Mouse (Mus musculus) embryonic facial prominence, embryonic 10.5 days (tissue): ENCODE data around the gene Hist1h2bc. TPM values are rescaled to one million over a fixed set of nuclear protein-coding genes. Genes with fewer than 3 reads are reported as not detected.

Experiments used
- DNase-seq: peaks from one replicate; pipeline ENCODE4 v3.0.0-alpha.2; 2017; ENCODE audit warnings: low spot score
- H3K27ac ChIP-seq: fragments of 300-500 bp; sonication (generic); replicated peaks from 2 replicates; pipeline ENCODE4 v1.5.1; 2016; ENCODE audit warnings: mild to moderate bottlenecking
- H3K27me3 ChIP-seq: fragments of 300-500 bp; sonication (generic); replicated peaks from 2 replicates; pipeline ENCODE4 v1.6.1; 2016; ENCODE audit warnings: low read depth, mild to moderate bottlenecking; ENCODE audit not compliant: poor library complexity, severe bottlenecking
- H3K36me3 ChIP-seq: fragments of 300-500 bp; sonication (generic); replicated peaks from 2 replicates; pipeline ENCODE4 v1.6.1; 2016; ENCODE audit warnings: mild to moderate bottlenecking, moderate library complexity
- H3K4me1 ChIP-seq: fragments of 300-500 bp; sonication (generic); 2 replicates; pipeline ENCODE4 v1.6.1; 2016
- H3K4me3 ChIP-seq: fragments of 300-500 bp; sonication (generic); 2 replicates; pipeline ENCODE4 v1.5.1; 2016; ENCODE audit warnings: mild to moderate bottlenecking, moderate library complexity
- H3K9me3 ChIP-seq: fragments of 300-500 bp; sonication (generic); 2 replicates; pipeline ENCODE4 v1.6.1; 2016; ENCODE audit warnings: mild to moderate bottlenecking
- microRNA-seq: library from miRNA; unstranded; fragments of <30 nt; microRNA quantifications from one replicate; pipeline ENCODE4, GENCODE M21; 2017
- polyA plus RNA-seq: library from polyadenylated mRNA; unstranded; fragments of >200 nt; fragmentation: Nextera tagmentation; extraction: Ambion mirVana; gene quantifications from 2 replicates; pipeline ENCODE4 v1.2.1, GENCODE M21; 2016

Hist1h2bc gene
- polyA plus RNA-seq, 1 experiment from 2014 or later, result 20.3 TPM

DNA sequence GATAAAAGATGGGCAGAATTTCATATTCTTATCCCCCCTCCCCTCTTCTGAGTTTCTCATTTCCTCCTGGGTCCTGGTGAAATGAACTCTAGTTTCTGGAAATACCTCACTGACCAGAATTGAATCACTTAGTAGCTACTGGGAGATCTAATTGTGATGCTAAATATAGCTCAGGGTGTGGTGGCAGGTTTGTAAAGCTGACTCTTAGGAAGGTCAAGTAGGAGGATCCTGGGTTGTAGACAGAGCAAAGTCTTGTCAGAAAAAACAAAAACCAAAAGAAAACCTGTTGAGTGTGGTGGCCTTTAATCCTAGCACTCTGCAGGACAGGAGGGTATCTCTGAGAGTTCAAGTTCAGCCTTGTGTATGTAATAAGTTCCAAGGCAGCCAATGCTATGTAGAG, 58.0 kb downstream of the Hist1h2bc start:
- H3K4me3 ChIP-seq, result no peak overlapping the region
- no peak for DNase-seq
- no peaks in the 10 kb centered on the region for H3K9me3 ChIP-seq
- H3K36me3 ChIP-seq, result no peaks in the 10 kb centered on the region
- H3K4me1 ChIP-seq, result peaks cover 28% of the 10 kb centered on the region
- H3K27me3 ChIP-seq, result no peaks in the 10 kb centered on the region
- H3K27ac ChIP-seq, result peak overlapping the region; percentile 63

Small RNA genes lying within 50 kb of the gene (microRNA-seq; reads per million reads assigned to microRNA genes)
- not detected for gene Gm44350

Other genes starting within 250 kb of the Hist1h2bc start
- 0.12 and 0.16 TPM in 2 replicates for gene Btn1a1, start 218.3 kb upstream of the Hist1h2bc start, polyA plus RNA-seq
- 0.99 and 1.2 TPM in 2 replicates for gene Btn2a2, start 195.3 kb upstream of the Hist1h2bc start, polyA plus RNA-seq
- 2.7 and 3.0 TPM in 2 replicates for gene Hist1h4h, start 153.1 kb upstream of the Hist1h2bc start, polyA plus RNA-seq
- gene Hist1h2af, start 150.3 kb upstream of the Hist1h2bc start, polyA plus RNA-seq, result 4.8 and 5.5 TPM in 2 replicates
- gene Hist1h3g, start 148.8 kb upstream of the Hist1h2bc start, polyA plus RNA-seq, result 6.5 and 7.7 TPM in 2 replicates
- gene Hist1h2bh, start 140.8 kb upstream of the Hist1h2bc start, polyA plus RNA-seq, result 1.1 TPM in 2 replicates
- gene Hist1h3f, start 140.1 kb upstream of the Hist1h2bc start, polyA plus RNA-seq, result 0.97 and 1.2 TPM in 2 replicates
- gene Hist1h4f, start 132.6 kb upstream of the Hist1h2bc start, polyA plus RNA-seq, result 1.00 and 1.2 TPM in 2 replicates
- 0.58 and 0.60 TPM in 2 replicates for gene Hist1h1d, start 130.9 kb upstream of the Hist1h2bc start, polyA plus RNA-seq
- 5.8 and 6.8 TPM in 2 replicates for gene Hist1h3e, start 121.8 kb upstream of the Hist1h2bc start, polyA plus RNA-seq
- 96.8 and 97.7 TPM in 2 replicates for gene Hist1h2ae, start 113.0 kb upstream of the Hist1h2bc start, polyA plus RNA-seq
- 7.0 and 9.8 TPM in 2 replicates for gene Hist1h2bg, start 112.8 kb upstream of the Hist1h2bc start, polyA plus RNA-seq
- 4.0 and 4.8 TPM in 2 replicates for gene Hist1h2bf, start 110.0 kb upstream of the Hist1h2bc start, polyA plus RNA-seq
- 0.97 and 3.8 TPM in 2 replicates for gene Hist1h2ad, start 109.8 kb upstream of the Hist1h2bc start, polyA plus RNA-seq
- 9.3 and 10.5 TPM in 2 replicates for gene Hist1h3d, start 108.4 kb upstream of the Hist1h2bc start, polyA plus RNA-seq
- 97.2 and 97.7 TPM in 2 replicates for gene Hist1h4d, start 102.6 kb upstream of the Hist1h2bc start, polyA plus RNA-seq
- gene Hist1h2be, start 63.1 kb upstream of the Hist1h2bc start, polyA plus RNA-seq, result 3.1 and 4.0 TPM in 2 replicates
- gene Hist1h1e, start 61.6 kb upstream of the Hist1h2bc start, polyA plus RNA-seq, result 18.4 and 19.5 TPM in 2 replicates
- gene Hist1h2ac, start 251 bp upstream of the Hist1h2bc start, polyA plus RNA-seq, result 0.91 and 1.3 TPM in 2 replicates
- 0.28 TPM in 1 of 2 replicates, not detected in the other for gene Hist1h1t, start 11.6 kb downstream of the Hist1h2bc start, polyA plus RNA-seq
- gene Hist1h4c, start 14.3 kb downstream of the Hist1h2bc start, polyA plus RNA-seq, result 6.6 and 6.8 TPM in 2 replicates
- gene Hfe, start 26.7 kb downstream of the Hist1h2bc start, polyA plus RNA-seq, result 1.5 and 2.0 TPM in 2 replicates
- 9.1 and 9.2 TPM in 2 replicates for gene Hist1h1c, start 54.6 kb downstream of the Hist1h2bc start, polyA plus RNA-seq
- 8.6 and 10.0 TPM in 2 replicates for gene Hist1h3c, start 61.4 kb downstream of the Hist1h2bc start, polyA plus RNA-seq
- 1.9 and 2.9 TPM in 2 replicates for gene Hist1h2bb, start 62.5 kb downstream of the Hist1h2bc start, polyA plus RNA-seq
- gene Hist1h2ab, start 66.9 kb downstream of the Hist1h2bc start, polyA plus RNA-seq, result 39.1 and 43.8 TPM in 2 replicates
- gene Hist1h3b, start 68.1 kb downstream of the Hist1h2bc start, polyA plus RNA-seq, result 9.5 and 10.3 TPM in 2 replicates
- gene Hist1h4b, start 72.8 kb downstream of the Hist1h2bc start, polyA plus RNA-seq, result 2.8 and 7.1 TPM in 2 replicates
- 0.54 and 0.65 TPM in 2 replicates for gene Hist1h4a, start 77.0 kb downstream of the Hist1h2bc start, polyA plus RNA-seq
- 4.7 and 5.0 TPM in 2 replicates for gene Hist1h3a, start 78.2 kb downstream of the Hist1h2bc start, polyA plus RNA-seq
- 2.7 and 4.0 TPM in 2 replicates for gene Hist1h1a, start 79.5 kb downstream of the Hist1h2bc start, polyA plus RNA-seq
- 0.26 TPM in 1 of 2 replicates, not detected in the other for gene Trim38, start 85.7 kb downstream of the Hist1h2bc start, polyA plus RNA-seq
- not detected in 2 replicates for gene Slc17a2, start 122.8 kb downstream of the Hist1h2bc start, polyA plus RNA-seq
- not detected in 2 replicates for gene Slc17a3, start 155.2 kb downstream of the Hist1h2bc start, polyA plus RNA-seq
- gene Slc17a1, start 183.6 kb downstream of the Hist1h2bc start, polyA plus RNA-seq, result not detected in 2 replicates
- gene Slc17a4, start 230.8 kb downstream of the Hist1h2bc start, polyA plus RNA-seq, result not detected in 2 replicates
- gene Hist1h2ba, start 250.0 kb downstream of the Hist1h2bc start, polyA plus RNA-seq, result not detected in 2 replicates